Mouse (Mus musculus) A20 (cell line): ENCODE measurements around the gene Pcare.
"Not testable (repeated sequence)": the region's sequence is repeated elsewhere in the genome, so short reads cannot be mapped to it uniquely, and the experiment has no call there.

Experiments
- DNase-seq: peaks from one replicate; pipeline ENCODE4 v3.0.0-alpha.2; 2011; ENCODE audit warnings: low read depth, low spot score

Pcare gene

DNA sequence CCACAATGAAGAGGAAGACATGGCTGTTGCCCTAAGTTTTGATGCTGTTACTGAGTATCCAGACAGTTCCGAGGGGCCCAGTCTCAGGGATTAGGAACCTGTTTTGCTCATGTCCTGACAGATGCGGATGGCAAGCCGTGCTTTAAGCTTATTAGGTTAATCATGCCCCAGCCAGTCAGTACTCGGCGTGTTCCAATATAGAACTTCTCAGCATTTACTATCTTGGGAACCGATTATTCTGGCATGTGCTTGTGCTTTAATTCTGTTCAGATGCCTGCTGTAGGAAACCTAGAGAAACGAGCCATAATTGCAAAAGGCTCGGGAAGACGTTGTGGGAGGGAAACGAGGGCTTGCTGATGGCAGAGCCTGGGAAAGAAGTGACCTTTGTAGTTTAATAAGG is at the start of gene Pcare:
TSS of gene Pcare (minus strand) at position 64 of the 400 bp plus-strand sequence.
- DNase-seq = no peak

DNA sequence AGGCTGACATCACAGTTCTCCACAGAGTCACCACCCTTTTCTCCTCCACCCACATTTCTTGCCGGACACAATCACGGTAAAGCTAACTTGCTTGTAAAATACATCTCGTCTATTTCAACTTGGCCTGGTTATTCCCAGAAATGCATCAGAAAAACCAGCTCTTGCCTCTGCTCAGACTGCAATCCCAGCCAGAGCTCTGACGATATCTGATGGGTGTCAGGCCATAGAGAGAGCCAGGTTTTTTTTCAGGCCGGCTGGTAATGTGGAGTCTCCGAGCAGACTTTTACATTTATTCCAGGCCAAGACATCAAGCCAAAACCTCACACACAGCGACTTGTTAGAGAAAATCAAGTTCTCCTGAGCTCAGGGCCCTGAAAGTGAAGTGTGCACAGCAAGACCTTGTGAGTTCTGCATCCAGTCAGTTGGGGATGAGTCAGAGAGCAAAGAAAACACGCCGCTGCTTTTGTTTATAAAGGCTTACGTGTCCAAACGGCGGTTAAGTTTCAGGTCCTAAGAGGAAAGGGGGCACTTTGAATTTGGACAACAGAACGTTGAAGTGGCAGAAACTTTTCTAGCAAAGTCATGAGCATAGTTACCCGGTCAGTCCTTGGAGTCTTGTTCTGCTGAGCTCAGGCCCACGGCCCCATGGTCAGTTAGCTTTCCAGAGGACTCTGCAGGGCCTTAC is 43.0 kb upstream of the Pcare start:
- DNase-seq = no peak

DNA sequence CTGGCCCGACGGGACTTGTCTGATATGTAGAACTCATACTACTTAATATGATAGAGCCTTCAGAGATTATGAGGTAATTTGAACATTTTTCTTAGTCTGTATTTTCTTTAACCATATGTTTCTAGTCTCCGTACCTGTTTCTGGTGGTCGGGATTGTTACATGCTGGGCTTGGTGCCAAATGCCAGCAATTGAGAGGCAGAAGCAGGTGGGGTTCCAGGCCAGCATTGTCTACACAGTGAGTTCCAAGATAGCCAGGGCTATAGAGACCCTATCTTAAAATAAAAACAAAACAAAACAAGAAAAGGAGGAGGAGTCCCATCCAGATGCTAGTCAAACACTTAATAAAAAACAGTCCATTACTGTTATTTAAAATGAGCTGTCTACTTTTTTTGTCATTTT is 38.9 kb upstream of the Pcare start:
- no peak for DNase-seq

DNA sequence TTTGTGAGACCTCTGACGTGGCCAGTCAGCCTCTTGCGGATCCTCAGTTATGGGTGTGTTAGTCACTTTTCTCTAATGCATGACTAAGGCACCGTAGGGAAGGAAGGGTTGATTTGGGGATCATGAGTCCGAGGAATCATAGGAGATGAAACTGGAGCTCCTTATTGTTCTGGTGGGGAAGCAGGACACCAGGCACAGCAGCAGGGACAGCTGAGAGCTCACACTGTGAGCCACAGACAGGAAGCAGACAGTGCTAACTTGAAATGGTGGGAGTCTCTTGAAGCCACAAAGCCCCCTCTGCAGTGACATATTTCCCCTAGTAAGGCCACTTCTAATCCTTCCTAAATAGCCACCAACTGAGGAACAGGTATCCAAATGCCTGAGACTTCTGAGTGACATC is 38.4 kb upstream of the Pcare start:
- DNase-seq = no peak

DNA sequence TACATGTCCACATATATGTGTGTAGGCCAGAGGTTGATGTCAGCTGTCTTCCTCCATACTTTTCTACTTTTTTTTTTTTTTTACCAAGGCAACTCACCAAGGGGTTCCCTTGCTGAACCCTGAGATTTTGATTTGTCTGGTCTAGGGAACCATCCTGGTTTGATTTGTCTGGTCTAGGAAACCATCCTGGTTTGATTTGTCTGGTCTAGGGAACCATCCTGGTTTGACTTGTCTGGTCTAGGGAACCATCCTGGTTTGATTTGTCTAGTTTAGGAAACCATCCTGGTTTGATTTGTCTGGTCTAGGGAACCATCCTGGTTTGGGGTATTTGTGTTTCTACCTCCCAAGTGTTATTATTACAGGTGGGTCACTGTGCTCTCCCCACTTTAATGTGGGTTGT is 33.8 kb upstream of the Pcare start:
- no peak for DNase-seq

DNA sequence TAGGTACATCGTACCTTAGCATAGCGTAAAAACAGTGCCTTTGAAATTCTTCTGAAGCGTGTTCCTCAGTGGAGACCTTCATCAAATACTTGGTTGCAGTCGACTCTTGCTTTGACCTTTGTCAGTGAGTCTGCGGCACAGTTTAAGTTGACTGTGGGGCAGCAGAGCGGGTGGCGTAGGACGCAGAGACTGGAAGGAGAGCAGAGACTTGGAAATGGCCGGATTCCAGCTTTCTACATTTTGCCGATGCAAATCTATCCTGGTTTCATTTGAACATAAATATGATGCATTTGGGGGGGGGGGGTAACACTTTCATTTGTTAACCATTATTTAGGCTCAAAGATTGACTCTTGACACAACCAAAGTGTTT is 30.7 kb upstream of the Pcare start:
- no peak for DNase-seq

DNA sequence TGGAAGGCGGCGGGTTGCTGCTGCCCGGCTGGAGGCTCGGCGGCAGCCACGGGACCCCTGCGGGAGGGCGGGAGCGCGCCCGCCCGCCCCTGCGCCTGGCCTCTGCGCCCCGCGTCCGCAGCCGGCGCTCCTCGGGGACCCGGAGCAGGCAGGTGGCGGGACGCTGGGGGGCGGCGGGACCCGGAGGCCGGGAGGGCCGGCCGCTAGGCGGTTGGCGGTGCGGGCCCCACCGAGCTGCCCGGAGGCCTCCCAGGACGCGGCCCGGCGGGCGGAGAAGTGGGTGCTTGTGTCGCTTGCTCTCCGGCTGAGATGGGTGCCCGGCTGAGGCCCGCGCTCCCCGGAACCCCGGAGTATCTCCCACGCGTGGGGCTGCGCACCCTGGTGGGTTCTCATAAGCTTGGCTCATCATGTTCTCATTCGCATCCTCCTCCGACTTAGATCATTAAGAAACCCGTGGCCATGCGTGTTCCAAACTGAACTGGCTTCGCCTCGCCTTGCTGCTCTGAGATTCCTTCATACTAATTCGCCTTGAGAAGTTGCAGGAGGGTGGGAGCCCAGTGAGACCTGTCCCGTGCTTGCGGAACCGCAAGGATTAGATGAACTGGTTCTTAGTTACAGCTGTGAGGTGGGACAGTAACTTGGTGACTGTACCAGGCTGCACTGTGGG is 30.1 kb upstream of the Pcare start:
- DNase-seq = no peak

DNA sequence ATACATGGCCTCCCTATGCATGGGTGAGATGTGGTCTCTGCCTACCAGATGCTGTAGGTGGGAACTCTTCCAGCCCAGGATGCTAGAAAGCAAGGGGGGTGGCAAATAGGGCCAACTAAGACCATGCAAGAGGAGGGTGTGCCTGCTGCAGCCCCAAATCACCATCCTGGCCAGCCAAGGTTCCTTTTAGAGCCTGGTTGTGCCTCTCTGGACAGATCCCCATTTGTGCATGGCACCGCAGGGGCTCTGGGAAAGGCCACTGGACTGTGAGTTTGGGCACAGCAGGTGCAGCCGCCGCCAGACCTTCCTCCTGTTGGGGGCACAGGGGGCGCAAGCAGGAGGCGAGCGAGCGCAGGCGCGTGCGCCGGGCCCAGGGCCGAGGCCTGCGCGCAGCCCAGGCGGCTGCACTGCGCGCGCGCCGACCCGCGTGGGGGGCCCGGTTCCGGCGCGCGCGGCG is 29.6 kb upstream of the Pcare start:
- DNase-seq = no peak

DNA sequence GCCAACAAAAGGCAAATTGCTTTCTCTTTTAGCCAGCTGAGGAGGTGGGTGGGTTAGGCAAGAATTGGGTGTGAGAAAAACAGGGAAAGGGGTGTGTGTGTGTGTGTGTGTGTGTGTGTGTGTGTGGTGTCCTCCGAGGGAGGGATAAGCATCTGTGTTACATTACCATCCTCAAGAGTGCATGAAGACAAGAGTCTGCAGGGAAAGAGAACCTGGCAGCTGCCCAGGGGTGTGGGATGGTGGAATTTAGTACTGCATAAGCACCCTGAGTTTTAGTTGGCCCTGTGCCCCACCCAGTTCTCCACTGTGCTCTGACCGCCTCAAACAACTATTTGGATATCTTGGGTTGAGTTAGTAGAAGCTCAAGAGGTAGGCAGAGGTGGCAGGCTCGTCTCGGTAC is 28.3 kb upstream of the Pcare start:
- no peak for DNase-seq

DNA sequence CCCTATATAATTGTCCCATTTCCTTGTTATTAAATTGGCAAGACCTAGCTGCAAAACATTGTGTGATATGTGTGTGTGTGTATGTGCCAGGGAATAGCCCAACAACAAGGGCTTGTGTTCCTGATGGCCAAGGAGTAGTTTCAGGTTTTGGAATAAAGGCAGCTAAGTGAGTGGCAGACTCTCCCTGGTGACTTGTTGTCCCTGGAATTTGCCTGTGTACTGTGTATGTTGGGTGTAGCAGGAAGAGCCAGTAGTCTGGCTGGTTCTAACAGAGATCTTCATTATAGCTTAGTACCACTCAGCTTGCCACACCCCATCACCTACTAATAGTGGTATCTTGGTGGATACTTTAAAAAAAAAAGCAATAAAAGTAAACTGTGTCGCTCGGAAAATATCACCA is 27.8 kb upstream of the Pcare start:
- no peak for DNase-seq

DNA sequence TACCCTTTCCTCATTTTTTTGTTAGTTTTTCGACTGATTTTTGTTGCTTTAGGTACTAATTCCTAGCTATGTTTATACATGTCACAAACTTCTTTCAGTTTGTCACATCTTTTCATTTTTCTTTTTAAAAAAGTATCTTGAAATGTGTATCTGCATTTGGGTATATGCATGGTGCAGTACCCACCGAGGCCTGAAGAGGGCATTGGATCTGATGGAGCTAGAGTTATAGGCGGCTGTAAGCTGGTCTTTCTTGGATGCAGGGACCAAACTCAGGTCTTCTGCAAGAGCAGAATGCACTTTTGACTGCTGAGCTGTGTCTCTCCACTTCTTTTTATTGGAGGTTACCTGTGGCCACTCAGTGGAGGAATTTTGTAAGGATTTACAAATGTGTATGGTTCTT is 26.0 kb upstream of the Pcare start:
- no peak for DNase-seq

DNA sequence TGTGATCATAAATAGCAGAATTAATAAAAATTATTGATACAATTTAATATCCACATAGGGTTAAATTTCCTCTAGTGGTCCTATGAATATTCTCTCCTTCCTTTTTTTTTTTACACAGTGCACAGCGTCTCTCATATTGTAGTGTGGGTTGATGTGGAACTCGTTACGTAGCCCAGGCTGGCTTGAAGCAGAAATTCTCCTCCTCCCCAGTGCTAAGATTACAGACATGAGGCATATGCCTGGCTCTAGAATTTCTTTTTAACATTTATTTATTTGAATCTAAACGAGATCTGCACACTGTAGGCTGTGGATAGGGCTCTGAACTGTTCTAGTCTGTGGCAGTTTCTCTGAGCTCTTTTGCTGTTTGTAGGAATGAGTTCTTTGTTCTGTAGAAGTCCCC is 22.6 kb upstream of the Pcare start:
- no peak for DNase-seq

DNA sequence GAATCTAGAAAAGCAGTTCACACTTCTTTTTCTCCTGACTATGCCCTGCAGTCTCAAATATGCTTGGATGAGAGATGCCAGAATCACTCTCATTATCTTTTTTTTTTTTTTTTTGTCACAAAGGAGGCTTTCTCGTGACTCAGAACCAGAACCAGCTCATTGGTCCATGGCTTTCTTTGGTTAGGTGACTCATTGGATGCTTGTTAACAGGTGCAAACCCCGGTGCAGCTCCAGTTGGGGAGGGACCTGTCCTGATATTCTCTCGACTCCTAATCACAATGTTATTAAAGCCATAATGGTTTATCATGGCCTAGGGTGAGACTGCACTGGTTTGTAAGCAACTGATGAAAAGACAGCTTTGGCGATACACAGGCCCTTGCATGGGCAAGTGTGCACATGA is 21.5 kb upstream of the Pcare start:
- no peak for DNase-seq

DNA sequence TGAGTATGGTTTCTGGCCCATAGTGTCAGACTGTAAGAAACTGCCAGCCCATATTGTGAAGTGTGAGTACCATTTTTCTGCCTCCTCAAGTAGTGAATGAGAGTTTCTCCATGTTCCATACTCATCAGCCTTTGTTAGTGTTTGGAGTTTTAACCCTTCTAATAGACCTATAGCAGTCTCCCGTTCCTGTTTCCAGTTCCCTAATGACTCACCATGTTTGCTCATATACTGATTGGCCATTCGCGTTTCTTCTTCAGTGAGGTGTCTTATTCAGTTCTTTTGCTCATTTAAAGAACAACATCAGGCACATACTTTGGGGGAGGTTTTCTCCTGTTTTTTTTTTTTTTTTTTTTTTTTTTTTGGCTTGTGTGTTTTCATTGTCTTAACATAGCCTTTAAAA is 18.0 kb upstream of the Pcare start:
- DNase-seq = peak; percentile 48

DNA sequence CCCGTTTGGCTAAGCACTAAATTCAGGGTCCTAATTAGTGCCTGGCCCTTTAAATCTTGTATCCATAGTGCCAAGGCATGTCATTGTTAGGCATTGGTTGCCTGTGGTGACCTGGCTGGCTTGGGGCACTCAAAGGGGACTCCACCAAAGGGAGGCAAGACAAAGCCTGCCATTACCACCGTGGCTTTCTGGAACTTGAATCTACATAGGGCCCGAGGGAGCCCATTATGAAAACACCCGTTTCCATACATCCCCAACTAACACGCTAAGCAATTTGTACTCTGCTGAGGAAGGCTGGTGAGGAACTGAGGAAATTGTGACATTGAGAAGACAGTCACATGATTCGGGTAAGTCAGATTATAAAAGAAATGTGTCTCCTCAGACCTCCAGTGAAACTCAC is 16.9 kb upstream of the Pcare start:
- no peak for DNase-seq

DNA sequence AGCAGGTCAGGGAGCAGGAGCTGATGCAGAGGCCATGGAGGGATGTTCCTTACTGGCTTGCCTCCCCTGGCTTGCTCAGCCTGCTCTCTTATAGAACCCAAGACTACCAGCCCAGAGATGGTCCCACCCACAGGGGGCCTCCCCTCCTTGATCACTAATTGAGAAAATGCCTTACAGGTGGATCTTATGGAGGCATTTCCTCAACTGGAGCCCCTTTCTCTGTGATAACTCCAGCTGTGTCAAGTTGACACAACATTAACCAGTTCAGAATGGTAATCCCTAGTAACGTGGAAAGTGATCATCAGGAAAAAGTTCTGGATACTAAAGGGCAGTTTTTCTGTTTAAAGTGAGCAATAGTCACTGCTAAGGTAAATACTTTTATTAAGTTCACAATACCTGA is 15.5 kb upstream of the Pcare start, which contains the start of gene Clip4:
TSS of gene Clip4 (plus strand) at position 301 of the 400 bp plus-strand sequence.
- not testable (repeated sequence) for DNase-seq

DNA sequence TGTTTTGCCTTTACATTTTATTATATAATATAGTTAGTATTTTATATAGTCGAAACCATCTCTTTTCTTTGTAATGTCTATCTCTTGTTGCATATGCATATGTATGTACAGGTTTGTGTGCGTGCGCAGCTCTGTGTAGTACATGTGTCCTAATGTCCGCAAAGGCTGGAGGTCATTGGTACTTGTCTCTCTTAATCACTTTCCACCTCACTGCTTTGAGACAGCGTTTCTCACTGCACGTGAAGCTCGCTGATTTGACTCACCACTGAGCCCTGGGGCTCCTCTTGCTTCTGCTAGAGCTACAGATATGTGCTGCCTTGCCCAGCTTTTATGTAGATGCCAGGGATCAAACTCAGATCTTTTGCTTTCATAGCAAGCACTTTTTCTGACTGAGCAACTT is 7.8 kb upstream of the Pcare start:
- no peak for DNase-seq

DNA sequence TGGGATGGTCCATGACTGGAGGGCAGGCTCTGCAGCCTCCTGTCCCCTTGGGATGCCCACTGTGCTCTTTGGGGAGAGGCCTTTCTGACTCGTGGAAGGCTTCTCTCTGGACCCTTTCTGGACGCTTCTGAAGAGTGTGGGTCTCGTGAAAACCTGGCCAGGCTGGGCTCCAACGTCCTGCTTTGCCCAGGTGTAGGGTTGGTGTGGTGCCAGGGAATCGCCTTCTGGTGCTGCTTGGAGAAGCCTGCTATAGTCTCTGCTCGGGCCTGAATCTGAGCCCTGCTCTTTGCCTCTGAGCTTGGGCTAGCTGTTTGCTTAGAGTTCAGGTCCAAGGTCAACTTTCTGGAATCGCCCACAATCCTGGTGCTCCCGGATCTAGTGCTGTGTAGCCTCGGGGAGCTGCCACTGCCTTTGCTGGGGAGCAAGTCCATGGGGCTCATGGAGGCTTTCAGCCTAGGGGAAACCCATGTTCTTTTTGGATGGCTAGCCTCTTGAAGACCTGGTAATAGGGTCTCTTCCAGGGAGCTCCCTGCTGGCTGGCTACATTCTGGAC is 3.0 kb downstream of the Pcare start:
- DNase-seq = no peak

DNA sequence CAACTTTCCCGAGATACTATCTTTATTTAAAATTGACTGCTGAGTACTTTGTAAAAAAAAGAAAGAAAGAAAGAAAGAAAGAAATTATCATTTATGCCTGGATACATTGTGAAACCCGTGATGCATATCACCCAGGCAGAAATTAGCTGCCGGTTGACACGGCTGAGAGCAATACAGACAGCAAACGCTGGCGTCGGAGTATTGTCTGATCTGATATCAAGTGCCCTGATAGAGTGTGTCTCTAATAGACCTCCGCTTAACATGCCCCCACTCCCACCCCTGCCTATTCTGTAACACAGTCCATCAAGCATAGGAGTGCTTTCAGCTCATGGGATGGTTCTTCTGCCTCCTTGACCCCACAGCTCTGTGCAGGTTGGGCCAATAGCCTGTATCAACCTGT is 5.1 kb downstream of the Pcare start:
- no peak for DNase-seq

DNA sequence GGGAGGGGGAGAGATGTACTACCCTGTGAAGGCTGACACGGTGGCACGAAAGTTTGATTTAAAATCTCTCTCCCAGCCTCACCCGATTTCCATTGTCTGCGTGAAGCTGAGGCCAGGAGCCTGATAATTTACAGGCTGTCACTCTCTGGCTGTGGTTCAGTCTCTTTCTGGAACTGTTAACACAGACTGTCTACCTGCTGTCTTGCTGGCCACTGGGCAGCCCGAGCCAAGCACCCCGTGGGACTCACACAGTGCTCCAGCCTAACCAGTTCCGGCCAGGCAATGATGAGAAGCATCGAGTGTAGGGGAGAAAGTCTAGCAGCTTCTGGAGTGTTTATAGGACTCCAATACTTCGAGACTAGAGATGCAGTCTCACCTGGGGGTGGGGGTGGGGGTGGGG is 6.6 kb downstream of the Pcare start:
- no peak for DNase-seq

DNA sequence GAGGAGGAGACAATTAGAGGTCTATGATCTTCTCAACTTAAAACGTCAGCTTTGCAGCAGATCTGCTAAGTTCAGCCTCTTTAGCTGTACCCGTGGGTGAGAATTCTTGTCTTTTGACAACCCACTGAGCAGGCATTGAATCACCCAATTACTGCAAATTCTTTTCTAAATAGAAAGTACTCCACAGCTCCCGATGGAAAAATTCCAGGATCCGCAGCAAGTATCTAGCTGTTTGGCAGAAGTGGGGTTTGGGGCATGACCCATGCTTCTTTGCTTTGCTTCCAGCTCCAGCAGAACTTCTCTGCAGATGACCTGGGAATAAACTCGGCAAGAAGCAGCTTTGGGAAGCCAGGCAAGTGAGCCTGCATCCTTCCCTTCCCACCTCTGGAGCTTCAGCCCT is 9.8 kb downstream of the Pcare start:
- no peak for DNase-seq

DNA sequence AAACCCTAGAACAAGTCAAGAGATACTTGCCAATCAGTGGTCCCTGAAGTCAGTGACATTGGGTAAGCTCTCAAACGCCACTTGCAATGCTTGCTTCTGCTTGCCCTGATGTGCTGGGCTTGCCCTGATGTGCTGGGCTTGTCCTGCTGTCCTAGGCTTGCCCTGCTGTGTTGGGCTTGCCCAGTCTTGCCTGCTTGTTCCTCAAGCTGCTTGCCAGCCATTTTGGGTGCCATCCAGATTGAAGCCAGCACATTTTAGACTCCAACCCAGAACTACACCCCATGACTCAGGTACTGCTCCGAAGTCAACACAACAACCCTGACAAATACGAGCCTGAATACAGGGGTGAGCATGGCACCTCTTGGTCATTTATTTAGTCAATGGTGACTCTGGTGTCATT is 10.5 kb downstream of the Pcare start:
- no peak for DNase-seq

DNA sequence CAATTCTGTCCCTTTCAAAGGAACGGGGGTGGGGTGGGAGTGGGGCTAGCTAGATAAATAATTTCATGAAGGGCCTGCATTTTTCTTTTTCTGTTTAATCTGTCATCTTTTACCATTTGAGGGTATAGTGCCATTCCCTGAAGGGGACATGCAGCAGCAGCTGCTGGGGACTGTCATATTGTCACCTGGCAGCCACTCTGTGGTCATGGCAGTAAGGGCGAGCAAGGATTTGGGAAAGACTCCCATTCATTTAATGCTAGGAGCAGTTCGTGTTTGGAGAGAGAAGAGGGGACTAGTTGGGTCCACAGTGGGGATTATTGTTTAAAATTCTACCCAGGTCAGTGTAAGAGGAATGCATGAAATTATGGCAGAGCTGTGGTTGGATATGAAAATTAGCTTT is 16.3 kb downstream of the Pcare start:
- DNase-seq = no peak
